Mouse (Mus musculus) layer of hippocampus, postnatal 10 days (tissue): ENCODE data around the gene Gdf5. TPM values are rescaled to one million over a fixed set of nuclear protein-coding genes. Genes with fewer than 3 reads are reported as not detected.

ENCODE experiments used
- DNase-seq, 2 experiments: peaks; one replicate each; pipeline ENCODE4 v3.0.0; 2021; ENCODE audit warnings: low spot score in 2 of 2
- long read RNA-seq: library from polyadenylated mRNA; stranded (forward); transcript quantifications from one replicate; pipeline ENCODE4 v2.0.0, GENCODE M21; 2023
- total RNA-seq, 2 experiments: library from RNA; stranded (reverse); gene quantifications; 2 replicates each; pipeline ENCODE4 v1.2.3; 2021

Gdf5 gene
- 1 to 10 TPM in 1 of 2 experiments, under 1 TPM in 1; 0.74 to 1.1 TPM for total RNA-seq
- long read RNA-seq, partial matches to known transcripts: 0 of 1 reads
- long read RNA-seq, other reads (novel, unspliced or antisense): 0 of 1 reads

DNA sequence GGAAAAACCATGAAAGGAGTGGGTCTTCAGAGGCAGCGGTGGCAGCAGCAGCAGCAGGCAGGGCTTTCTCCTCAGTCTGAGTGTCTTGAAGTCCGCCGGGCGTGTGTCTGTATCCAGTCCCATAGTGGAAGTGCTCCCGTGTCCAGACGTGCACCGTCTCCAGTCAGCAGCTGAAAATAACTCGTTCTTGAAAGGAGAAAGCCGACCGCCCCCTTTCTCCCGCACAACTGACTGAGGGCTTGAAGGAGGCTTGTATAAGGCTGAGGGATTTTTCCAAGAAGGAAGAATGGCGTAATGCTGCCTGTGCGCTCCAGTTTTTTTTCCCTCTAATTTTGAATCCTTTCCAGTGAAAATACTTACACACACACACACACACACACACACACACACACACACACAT is at the start of gene Gdf5:
Gdf5 (minus strand) TSS at position 244 of the 400 bp plus-strand sequence.
- DNase-seq: no peak

DNA sequence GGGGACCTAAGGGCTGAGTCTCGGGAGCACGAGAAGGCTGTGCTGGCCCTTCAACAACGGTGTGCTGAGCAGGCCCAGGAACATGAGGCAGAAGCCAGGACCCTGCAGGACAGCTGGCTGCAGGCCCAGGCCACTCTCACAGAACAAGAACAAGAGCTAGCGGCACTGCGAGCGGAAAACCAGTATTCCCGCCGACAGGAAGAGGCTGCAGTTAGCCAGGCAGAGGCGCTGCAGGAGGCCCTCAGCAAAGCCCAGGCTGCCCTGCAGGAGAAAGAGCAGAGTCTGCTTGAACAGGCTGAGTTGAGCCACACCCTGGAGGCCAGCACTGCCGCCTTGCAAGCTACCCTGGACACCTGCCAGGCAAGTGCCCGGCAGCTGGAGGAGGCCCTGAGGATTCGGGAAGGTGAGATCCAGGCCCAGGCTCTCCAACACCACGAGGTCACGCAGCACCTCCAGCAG is 46.7 kb upstream of the Gdf5 start:
- peak; percentile 71 to 79 for DNase-seq

DNA sequence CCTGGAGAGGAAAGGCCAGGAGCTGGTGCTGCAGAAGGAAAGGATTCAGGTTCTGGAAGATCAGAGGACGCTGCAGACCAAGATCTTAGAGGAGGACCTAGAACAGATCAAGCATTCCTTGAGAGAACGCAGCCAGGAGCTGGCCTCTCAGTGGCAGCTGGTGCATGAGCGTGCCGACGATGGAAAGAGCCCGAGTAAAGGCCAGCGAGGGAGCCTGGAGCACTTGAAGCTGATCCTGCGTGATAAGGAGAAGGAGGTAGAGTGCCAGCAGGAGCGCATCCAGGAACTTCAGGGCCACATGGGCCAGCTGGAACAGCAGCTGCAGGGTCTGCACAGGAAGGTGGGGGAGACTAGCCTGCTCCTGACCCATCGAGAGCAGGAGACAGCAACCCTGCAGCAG is 46.0 kb upstream of the Gdf5 start:
- no peak for DNase-seq

DNA sequence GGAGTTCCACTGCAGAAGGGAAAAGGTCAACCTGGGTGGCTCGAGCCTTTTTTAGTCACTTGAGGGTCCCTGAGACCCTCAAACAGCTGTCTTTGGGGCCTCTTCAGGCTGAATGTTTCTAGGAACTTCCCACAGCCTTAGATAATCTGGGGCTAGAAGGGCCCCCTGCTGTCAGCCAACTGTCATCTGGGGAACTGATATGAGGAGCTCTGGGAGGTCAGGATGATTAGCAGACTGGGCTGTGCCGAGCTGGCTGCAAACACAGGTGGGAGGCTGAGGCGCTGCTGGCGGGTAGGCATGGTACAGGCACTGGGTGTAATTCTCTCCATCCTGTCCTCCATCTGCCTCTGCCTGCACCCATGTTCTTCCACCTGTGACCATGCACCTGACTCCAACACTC is 43.9 kb upstream of the Gdf5 start:
- DNase-seq: peak; percentile 20 to 31

DNA sequence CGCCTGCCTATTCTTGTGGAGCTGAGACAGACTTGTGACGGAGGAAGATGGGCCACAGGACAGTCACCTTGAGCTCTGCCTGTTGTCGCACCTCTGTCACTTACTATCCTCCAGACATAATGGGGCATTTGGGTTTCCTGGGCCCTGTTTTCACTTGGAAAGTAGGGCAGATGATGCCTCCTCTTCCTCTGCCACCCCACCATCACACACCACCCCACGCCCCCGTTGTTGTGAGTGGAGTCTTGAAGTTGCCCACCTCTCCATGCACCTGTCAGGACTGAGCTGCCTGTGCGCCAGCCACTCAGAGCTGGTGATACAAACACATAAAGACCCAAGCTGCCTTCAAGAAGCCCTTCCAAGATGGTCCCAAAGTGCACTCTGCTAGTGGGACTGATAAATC is 42.0 kb upstream of the Gdf5 start:
- no peak for DNase-seq

DNA sequence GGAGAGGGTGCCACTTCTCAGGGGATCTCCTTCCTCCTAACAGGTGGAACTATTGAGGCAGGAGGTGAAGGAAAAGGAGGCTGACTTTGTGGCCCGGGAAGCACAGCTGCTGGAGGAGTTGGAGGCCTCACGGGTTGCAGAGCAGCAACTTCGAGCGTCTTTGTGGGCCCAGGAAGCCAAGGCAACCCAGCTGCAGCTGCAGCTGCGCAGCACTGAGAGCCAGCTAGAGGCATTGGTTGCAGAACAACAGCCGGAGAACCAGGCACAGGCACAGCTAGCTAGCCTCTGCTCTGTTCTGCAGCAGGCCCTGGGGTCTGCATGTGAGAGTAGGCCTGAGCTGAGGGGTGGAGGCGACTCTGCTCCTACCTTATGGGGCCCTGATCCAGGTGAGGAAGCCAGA is 40.6 kb upstream of the Gdf5 start:
- DNase-seq: no peak

DNA sequence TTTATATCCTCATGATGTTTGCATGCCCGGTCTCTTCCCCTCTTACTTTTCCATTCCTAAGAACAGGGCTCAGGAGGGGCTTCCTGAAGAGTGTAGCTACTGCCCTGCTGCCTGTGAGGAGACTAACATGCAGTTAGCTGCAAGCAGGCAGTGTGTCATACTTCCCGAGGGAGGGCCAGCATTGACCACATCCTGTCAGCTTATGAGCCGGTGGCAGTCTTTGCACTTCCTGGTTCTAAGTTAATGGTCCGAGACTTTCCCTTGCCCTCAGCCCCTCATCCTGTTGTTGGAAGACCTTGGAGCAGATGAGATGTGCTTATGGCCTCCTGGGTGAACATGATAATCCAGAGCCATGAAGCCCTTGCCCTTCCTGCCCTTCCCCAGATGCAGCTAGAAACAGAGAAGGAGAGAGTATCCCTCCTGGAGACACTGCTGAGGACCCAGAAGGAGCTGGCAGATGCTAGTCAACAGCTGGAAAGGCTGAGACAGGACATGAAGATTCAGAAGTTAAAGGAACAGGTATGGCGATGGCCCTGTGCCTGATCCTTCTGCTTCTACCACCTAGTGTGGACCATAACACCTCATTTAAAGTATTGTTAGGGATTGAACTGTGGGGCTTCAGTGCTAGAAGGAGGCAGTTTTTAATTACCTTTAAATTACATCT is 34.3 kb upstream of the Gdf5 start:
- DNase-seq: no peak

DNA sequence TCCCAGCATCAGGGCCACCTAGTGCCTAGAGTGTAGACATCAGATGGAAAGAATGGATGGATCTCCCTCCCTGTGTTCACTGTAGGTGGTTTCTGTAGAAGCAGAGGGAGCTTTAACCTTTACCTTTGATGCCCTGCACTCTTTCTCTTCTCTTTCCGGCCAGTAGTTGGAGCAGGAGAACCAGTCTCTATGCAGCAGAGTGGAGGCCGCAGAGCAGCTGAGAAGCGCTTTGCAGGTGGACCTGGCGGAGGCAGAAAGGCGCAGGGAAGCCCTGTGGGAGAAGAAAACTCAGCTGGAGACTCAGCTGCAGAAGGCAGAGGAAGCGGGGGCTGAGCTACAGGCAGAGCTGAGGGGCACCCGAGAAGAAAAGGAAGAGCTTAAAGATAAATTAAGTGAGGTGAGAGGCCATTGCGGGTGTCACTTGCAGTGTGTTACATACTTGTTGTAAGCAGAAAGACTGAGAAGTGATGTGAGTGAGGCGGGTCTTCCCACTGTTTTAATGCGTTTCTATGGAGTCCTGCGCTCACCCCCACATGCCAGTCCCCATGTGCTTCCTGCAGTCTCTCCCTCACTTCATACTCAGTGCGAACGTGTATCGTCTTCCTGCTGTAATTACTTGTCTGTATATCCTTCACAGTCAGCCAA is 29.0 kb upstream of the Gdf5 start:
- no peak for DNase-seq

DNA sequence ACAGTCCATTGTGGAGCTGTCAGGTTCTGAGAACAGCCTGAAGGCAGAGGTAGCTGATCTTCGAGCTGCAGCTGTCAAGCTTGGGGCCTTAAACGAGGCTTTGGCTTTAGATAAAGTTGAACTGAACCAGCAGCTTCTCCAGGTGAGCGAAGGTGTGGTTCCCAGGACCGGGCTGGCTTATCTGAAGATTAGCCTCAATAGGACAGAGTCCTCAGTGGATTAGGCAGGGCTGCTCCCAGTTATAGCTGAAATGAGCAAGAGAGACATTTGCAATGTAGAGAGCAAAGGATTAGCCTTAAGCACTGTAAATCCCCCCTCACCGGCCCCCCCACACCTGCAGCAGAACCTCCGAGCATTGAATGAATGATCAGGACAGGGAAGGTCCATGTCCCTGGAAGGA is 28.2 kb upstream of the Gdf5 start:
- no peak for DNase-seq

DNA sequence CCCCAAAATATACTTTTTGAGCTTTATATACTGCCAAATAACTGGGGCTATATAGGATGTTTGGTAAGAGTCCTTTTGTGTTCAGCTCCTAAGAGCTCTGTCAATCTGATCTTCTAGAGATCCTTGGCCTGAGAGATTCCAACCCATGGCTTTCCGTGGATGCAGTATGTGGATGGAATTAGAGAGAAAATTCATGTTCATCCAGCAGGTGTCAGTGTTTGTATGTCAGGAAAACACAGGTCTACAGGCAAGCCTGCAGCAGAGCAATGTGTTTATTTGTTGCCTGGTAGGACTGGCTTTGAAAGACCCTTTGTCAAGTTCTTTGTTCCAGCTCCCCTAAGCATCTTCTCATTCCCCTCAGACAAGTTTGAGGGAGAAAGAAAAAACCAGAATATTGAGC is 17.8 kb upstream of the Gdf5 start:
- no peak for DNase-seq

DNA sequence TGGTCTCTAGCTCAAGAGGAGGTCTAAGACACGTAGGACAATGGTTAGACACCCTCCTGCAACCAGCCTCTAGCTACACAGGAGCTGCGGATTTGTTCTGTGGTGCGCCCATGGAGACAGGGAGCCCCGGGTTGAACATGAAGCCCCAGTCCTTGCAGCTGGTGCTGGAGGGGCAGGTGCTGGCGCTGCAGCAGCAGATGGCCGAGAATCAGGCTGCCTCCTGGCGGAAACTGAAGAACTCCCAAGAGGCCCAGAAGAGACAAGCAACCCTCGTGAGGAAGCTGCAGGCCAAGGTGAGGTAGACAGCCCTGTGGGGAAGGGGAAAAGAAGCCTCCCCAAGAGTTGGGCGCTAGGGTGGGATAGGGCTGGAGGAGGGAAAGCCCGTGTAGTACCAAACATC is 16.7 kb upstream of the Gdf5 start:
- no peak for DNase-seq

DNA sequence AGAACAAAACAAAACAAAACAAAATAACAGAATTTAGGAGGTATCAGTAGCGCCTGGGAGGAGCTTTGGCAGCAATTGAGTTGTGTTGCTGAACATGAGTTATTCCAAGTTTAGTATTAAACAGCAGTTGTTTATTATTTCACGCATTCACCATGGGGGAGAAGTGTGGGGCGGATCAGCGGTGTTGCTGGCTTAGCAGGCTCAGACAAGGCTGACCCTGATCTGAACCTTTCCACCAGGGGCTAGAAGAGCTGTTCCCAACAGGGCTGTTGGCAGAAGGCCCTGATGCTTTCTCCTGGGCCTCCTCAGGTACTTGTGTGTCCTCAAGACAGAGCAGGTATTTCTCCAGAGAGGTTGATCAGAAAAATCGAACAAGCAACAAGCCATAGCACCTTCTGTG is 14.8 kb upstream of the Gdf5 start:
- no peak for DNase-seq

DNA sequence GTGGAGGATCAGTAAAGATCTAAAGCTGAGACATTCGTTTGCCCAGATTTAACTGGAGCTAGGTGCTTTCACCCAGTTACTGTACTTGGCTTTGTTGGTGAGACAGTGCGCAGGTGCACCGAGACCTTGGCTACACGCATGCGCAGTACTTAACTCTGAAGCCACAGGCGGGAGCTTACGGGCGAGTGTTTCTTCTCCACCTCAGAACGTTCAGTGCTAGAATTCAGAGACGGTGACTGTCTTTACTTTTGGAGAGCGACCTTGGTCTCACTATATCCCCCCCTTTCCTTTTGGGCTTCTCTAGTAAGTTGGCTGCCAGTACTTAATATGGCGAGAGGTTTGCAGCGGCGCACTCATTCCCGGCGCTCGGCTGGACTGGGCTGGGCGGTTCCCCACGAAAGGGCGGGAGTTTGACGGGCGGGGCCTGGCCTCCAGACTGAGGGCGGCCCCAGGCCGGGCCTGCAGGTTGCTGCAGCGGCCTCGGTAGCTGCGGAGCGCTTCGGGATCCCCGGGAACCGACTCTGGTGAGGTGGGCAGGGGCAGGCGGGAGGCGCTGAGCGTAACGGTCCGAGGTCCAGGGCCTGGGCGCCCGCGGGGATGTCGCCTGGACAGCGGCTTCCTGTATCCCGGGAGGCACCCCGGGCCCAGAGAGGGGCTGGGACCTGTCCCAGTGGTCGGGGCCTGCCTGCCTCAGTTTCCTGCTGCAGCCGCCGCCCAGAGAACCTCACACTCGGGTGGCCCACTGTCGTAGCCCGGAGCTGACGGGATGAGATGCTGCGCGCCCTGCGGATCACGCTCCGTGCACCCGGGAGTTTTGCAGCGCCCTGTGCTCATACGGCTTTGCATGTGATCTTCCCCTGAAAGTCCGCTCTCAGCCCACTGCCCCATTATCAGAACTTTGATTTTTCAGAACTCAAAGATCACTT is 11.2 kb upstream of the Gdf5 start, which contains the start of gene Cep250:
Cep250 (plus strand) TSS at position 325 of the 926 bp plus-strand sequence.
- peak; percentile 87 to 90 for DNase-seq

DNA sequence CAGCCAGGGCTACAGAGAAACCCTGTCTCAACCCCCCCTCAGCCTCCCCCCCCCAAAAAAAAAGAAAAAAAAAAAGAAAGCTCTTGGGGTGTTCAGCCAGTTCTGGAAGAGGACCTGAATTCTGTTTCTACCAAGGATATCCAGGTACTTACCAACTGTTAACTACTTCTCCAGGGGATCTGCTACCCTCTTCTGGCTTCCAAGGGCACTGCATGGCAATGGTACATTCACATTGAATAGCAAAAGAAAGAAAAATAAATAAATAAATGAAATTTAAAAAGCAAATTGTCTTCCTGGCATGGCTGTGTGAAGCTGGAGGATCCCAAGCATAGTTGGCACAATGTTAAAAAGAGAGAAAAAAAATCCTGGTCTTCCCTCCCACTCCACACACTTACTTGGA is 6.8 kb upstream of the Gdf5 start:
- peak; percentile 69 to 76 for DNase-seq

DNA sequence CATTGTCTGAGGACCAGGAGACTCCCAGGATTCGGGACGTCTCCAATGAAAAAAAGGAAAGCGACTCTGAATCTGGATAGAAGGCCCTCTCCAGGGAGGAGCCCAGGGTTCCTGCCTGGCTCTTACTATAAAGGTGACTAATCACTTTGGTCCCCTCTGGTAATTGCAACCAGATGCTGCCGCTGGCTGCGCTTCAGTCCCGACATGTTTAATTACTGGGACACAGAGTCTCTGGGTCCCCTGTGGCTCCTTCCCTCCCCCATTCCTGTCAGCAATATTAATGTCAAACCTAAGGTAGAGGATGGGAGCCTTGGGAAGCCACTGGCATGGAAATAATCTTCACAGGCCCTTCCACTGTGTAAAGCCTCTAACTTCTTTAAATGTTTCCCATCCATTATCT is 4.2 kb upstream of the Gdf5 start:
- no peak for DNase-seq

DNA sequence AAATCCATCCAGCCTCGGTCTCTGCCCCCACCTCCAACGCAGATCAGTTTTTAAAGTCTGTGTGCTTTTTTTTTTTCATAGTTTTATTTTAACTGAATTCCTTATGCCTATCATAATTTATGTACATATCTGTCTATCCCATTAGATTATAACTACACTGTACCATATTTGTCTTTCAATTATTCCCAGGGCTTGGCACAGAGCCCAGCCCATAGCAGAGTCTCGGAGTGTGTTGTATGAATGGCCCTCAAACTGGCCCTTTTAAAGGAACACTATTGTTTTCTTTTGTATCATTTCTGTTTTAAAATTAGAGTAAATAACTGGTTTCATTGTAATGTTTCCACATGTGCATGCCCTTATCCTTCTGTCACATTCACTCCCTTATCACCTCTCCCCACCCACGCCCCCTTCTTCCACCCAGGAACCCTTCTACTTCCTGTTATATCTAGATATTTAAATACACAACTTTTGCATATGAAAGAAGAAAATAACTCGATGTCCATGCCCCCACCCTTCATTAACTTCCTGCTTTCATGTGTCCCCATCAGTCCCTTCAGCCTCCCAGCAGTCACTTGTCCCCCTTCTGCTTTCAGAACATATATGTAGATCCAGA is 2.3 kb upstream of the Gdf5 start:
- no peak for DNase-seq

DNA sequence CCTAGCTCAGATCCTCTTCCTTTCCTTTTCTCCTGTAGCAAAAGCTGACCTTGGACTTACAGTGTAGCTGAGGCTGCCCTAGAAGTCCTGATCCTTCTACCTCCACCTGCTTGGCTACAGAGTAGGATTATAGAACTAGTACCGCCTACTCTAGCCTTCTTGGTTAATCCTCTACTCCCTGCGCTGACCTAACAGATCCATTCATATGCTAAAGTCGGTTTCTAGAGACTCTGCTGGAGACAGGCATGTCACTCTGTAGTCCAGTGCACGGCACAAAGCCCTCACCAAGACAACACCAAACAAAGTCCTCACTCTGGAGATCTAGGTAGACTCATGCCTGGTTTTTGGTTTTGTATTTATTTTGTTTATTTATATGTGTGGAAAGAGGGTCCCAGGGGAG is 1.3 kb upstream of the Gdf5 start:
- no peak for DNase-seq

DNA sequence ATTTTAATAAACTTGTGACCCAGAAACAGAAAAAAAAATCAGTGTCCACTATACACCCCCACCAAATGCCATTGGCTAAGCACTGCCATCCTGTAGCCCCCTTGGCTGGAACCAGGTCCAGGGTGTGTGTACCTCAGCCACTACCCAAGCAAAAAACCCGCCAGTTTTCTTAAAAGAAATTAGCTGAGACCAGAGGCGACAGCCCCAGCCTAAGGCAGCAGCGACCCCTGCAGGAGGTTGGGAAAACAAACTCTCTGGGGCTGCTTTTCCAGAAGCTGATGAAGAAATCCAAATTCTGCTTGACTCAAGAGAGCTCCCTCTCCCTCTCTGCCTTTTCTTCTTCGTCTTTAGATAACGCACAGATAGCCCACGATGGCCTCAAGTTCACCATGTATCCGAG is 902 bp upstream of the Gdf5 start:
- peak; percentile 82 to 84 for DNase-seq

DNA sequence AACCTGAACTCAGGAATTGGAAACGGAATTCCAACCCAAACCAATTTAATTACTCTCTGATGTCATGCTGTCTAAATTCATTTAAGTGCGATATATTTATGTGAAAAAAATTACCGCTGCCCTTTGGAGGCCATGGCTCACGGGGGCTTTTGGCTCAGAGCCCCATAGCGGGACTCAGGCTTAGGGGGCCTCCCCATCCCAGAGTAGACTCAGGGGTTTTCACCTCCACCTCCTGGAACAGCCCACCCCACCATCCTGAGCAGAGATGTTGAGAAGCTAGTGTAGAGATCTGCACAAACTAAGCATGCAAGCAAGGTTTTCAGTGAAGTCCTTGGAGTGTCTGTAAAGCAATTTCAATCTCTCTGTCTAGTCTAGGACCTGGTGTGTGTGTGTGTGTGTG is 413 bp upstream of the Gdf5 start:
- no peak for DNase-seq

DNA sequence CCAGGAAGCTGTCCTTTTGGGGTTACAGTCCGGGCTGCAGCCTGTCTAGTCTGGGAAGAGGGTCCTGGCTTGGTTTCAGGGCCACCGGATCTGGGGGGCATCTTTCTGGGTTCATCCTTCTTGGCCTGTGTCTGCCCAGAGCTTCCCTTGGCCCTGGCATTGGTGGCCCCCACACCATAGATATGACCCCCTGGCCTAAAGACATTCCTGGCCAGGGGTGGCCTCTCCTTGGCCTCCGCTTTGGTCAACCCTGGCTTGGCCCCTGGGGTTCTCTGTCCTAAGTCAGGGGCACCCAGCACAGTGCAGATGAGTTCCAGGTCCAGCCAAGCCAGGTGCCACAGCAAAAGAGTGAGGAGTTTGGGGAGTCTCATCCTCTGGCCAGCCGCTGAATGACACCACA is 482 bp downstream of the Gdf5 start:
- DNase-seq: no peak

DNA sequence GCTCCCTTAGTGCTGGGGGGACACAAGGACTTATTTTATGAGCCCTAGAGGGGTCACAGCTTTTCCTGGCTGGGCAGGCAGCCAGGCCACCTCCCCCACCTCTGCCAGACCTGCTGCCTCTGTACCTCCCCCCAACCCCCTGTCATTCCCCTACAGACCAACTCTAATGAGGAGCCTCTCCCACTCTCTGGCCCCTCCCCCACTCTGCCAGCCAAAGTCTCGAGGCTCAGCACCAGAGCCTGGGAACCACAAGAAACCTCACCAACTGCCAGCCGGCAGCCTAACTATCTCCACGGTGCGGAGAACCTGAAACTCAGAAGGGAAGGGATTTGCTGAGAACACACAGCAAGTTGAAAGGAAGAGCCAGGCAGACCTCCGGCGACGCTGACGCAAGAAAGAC is 1.7 kb downstream of the Gdf5 start:
- no peak for DNase-seq
